Mouse (Mus musculus) C2C12 (cell line): ENCODE results near the gene Hsd17b11. TPM values are rescaled to one million over a fixed set of nuclear protein-coding genes. Genes with fewer than 3 reads are reported as not detected.
"Not testable (repeated sequence)": the region's sequence is repeated elsewhere in the genome, so short reads cannot be mapped to it uniquely, and the experiment has no call there.

Experiments used
- H3K27me3 ChIP-seq: one replicate; pipeline ENCODE4 v1.6.1; 2011; ENCODE audit not compliant: control insufficient read depth, insufficient read depth, insufficient read length
- H3K36me3 ChIP-seq: one replicate; pipeline ENCODE4 v1.6.1; 2011; ENCODE audit not compliant: control insufficient read depth, insufficient read depth
- H3K4me3 ChIP-seq: one replicate; pipeline ENCODE4 v1.5.1; 2011; ENCODE audit warnings: mild to moderate bottlenecking, control low read depth; ENCODE audit not compliant: poor library complexity, insufficient read depth, severe bottlenecking
- H3K79me2 ChIP-seq: one replicate; pipeline ENCODE4 v1.6.1; 2011; ENCODE audit not compliant: control insufficient read depth, insufficient read depth
- H3K79me3 ChIP-seq: one replicate; pipeline ENCODE4 v1.6.1; 2011; ENCODE audit warnings: low read depth, control low read depth
- H3ac ChIP-seq: one replicate; pipeline ENCODE3; 2011; ENCODE audit warnings: low read depth; ENCODE audit not compliant: control insufficient read depth, insufficient read length
- CEBPB ChIP-seq: IDR thresholded peaks from one replicate; pipeline ENCODE4 v1.6.1; 2011; ENCODE audit warnings: low read depth, mild to moderate bottlenecking, control low read depth, moderate library complexity
- CTCF ChIP-seq: IDR thresholded peaks from one replicate; pipeline ENCODE4 v1.5.1; 2011; ENCODE audit not compliant: control insufficient read depth, insufficient read depth, insufficient read length
- FOSL1 ChIP-seq: IDR thresholded peaks from one replicate; pipeline ENCODE4 v1.8.0; 2011; ENCODE audit warnings: mild to moderate bottlenecking, low read length; ENCODE audit not compliant: poor library complexity, insufficient read depth, severe bottlenecking
- MAX ChIP-seq: IDR thresholded peaks from one replicate; pipeline ENCODE4 v1.6.1; 2011; ENCODE audit warnings: mild to moderate bottlenecking, control low read depth
- MYOD1 ChIP-seq: IDR thresholded peaks from one replicate; pipeline ENCODE4 v1.6.1; 2011; ENCODE audit warnings: low read depth; ENCODE audit not compliant: control insufficient read depth, insufficient read length
- MYOG ChIP-seq: IDR thresholded peaks from one replicate; pipeline ENCODE4 v1.6.1; 2011; ENCODE audit not compliant: control insufficient read depth, insufficient read length; ENCODE audit errors: extremely low read depth
- USF1 ChIP-seq: IDR thresholded peaks from one replicate; pipeline ENCODE4 v1.6.1; 2011; ENCODE audit warnings: low read depth, mild to moderate bottlenecking, control low read depth, moderate library complexity
- polyA plus RNA-seq: library from polyadenylated mRNA; unstranded; fragments of >200 nt; fragmentation: generic; extraction: Trizol; gene quantifications from one replicate; pipeline ENCODE4 v1.2.1, GENCODE M21; 2012; ENCODE audit warnings: missing spikeins

Hsd17b11 gene
- polyA plus RNA-seq, 1 experiment: 7.4 TPM

DNA sequence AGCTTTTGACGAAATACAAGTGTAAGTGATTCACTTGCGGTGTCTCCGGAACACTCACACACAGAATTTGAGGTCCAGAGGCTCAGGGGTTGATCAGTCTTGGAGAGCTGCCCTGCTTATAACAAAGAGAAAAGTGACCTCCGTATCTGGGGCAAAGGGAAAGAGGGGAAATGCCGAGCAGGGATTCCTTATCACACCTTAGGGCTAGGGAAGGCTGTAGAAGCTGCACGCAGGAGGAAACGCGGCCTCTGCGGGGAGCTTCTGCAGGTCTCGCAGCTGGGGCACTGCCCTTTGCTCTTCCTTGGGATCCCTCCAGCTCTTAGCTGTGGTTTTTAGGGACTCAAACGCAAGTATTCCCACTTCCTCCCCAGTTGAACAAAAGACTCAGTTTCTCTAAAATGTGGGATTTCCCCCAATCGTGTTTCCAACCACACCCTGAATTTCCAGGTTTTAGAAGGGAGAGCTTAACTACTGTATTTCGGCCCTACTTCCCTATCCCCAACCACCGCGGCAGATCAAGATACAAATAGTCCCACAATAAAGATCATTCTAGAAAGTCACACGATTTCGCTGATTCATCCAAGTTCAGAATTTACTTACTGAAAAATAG is 3.6 kb upstream of the Hsd17b11 start:
- no peaks in the 10 kb centered on the region for H3K27me3 ChIP-seq
- no peaks in the 10 kb centered on the region for H3K79me3 ChIP-seq
- H3ac ChIP-seq: no peak overlapping the region
- H3K4me3 ChIP-seq: no peak overlapping the region
- no peak for TF ChIP-seq FOSL1
- TF ChIP-seq MAX: no peak
- no peak for TF ChIP-seq USF1
- no peak for TF ChIP-seq MYOG
- TF ChIP-seq MYOD1: no peak
- no peak for TF ChIP-seq CEBPB
- no peak for TF ChIP-seq CTCF
- no peaks in the 10 kb centered on the region for H3K79me2 ChIP-seq
- no peaks in the 10 kb centered on the region for H3K36me3 ChIP-seq

DNA sequence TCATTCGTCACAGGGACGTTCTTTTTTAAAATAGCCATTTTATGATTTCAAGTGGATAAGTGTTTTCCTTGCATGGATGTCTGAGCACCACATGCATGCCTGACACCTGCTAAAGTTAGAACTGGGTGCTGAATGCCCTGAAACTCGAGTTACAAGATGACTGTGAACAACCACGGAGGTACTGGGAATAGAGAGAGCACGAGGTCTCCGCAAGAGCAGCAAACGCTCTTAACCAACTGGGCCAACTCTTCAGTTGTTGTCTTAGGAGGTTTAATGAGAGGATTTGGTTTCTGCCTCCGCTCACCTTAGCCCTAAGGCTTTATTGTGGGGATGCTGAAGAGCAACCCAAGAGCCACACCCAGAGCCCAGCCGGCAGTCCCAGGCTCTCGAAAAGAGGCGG is 3.0 kb upstream of the Hsd17b11 start:
- Histone ChIP-seq H3K79me2 (no peaks in the 10 kb centered on the region), H3K4me3 (no peak overlapping the region), H3K36me3 (no peaks in the 10 kb centered on the region), H3K27me3 (no peaks in the 10 kb centered on the region), H3K79me3 (no peaks in the 10 kb centered on the region), H3ac (no peak overlapping the region)
- no peak for TF ChIP-seq MYOG
- TF ChIP-seq CTCF: no peak
- no peak for TF ChIP-seq MAX
- no peak for TF ChIP-seq MYOD1
- TF ChIP-seq CEBPB: no peak
- no peak for TF ChIP-seq FOSL1
- no peak for TF ChIP-seq USF1

DNA sequence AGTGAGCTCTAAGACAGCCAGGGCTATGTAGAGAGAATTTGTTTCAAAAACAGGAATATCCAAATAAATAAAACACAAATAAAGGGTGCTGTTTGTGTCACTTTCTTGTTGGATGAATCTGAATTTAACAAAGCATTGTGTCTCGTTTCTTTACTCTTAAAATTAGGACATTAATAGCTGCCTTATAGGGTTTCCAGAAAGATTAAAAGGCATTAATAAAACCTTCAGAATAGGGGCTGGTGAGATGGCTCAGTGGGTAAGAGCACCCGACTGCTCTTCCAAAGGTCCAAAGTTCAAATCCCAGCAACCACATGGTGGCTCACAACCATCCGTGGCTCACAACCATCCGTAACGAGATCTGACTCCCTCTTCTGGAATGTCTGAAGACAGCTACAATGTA is 2.5 kb upstream of the Hsd17b11 start:
- not testable (repeated sequence) for H3K27me3 ChIP-seq, H3K79me3 ChIP-seq, H3ac ChIP-seq, H3K36me3 ChIP-seq, H3K79me2 ChIP-seq, H3K4me3 ChIP-seq

DNA sequence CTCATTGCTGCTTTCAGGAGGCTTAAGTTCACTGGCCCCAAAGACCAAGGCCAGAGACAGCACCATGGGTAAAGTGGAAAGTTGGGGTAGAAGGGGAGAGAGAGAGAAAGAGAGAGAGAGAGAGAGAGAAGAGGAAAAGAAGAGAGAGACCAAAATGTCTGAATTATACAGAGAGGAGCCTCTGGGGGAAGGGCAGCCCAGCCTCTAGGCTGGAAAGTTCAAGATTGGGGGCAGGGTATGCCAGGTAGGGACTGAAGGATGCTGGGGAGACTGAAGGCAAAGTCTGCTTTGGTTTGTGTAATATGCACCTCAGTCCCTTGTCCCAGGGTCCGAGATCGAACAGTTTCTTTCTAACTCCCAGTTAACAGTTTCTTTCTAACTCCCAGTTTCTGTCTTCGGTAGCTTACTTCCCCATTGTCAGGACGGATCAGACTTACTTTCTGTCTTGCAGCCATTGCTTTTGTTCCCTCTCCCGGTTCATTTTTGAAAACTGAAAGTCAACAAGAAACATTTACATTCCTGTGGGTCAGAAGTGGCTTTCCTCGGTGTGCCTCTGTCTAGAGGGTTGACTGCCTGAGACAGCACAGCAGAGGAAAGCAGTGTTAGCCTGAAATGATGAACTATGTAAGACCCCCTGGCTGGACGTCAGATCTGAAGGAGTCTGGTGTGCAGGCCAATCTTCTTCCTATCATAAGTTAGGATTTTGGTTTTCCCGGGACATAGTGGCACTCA is 1.7 kb upstream of the Hsd17b11 start:
- TF ChIP-seq FOSL1 (no peak), CTCF (no peak), USF1 (no peak), CEBPB (no peak), MAX (no peak), MYOG (no peak), MYOD1 (no peak)
- H3K27me3 ChIP-seq: no peaks in the 10 kb centered on the region
- H3K4me3 ChIP-seq: no peak overlapping the region
- no peak overlapping the region for H3ac ChIP-seq
- H3K79me3 ChIP-seq: no peaks in the 10 kb centered on the region
- H3K79me2 ChIP-seq: no peaks in the 10 kb centered on the region
- H3K36me3 ChIP-seq: no peaks in the 10 kb centered on the region

DNA sequence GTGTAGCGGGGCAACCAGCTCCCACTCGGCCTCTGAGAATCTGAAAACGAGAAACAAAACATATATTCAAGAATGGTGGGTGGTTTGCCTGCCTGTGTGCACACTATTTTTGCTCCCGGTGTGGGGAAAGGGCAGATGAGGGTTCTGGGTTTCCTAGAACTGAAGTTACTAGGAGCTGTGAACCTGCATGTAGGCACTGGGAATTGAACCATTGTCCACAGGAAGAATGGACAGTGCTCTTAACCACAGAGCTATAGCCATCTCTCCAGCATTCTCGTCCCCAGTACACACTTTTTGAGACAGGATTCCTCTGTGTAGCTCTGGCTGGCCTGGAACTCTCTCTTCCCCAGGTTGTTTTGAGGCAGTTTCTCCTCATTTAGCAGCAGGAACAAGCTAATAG is 839 bp upstream of the Hsd17b11 start:
- H3K36me3 ChIP-seq: no peaks in the 10 kb centered on the region
- H3K79me2 ChIP-seq: no peaks in the 10 kb centered on the region
- TF ChIP-seq USF1: no peak
- no peak for TF ChIP-seq FOSL1
- TF ChIP-seq MYOD1: no peak
- TF ChIP-seq MAX: no peak
- no peak for TF ChIP-seq MYOG
- TF ChIP-seq CTCF: no peak
- no peak for TF ChIP-seq CEBPB
- no peaks in the 10 kb centered on the region for H3K27me3 ChIP-seq
- no peak overlapping the region for H3K4me3 ChIP-seq
- no peaks in the 10 kb centered on the region for H3K79me3 ChIP-seq
- H3ac ChIP-seq: no peak overlapping the region

DNA sequence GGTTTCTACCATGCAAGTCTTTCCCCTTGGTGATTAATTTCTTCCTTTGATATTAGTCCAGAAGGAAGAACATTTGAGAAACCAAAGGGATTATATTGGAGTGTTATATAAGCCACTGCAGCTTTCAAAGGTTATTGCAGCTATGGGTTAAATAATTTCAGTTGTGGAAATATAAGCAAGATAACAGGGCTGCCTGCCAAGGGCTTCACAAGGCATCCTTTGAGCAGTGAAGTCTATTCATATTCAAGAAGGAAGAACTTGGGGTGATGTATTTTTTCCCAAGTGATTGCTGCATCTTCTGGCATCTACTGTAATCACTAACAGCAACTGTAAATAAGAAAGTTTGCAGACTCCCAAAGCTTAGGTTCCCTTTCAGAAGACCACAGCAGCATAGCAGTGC is 10.3 kb downstream of the Hsd17b11 start:
- TF ChIP-seq CTCF (no peak), MYOG (no peak), CEBPB (no peak), USF1 (no peak), FOSL1 (no peak), MYOD1 (no peak), MAX (no peak)

DNA sequence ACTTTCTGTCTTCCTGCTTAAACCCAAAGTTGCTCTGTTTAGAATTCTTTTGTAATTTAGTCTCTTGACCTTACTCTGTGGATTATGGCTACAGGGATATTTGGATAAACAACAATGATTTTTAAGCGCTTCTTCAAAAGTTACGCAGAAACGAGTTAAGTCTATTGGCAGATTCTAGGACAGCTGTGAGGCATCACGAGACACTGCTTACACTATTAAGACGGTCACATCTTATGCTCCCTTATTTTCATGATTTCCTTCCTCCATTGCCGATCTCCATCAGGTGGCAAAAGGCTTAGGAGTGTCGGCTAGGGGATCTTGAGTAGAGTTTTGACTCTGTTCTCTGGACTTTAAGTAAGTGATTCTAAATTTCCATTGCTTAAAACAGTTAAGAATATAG is 11.5 kb downstream of the Hsd17b11 start:
- H3ac ChIP-seq: no peak overlapping the region
- TF ChIP-seq CTCF (no peak), MAX (no peak)
- no peaks in the 10 kb centered on the region for H3K36me3 ChIP-seq
- no peaks in the 10 kb centered on the region for H3K79me2 ChIP-seq
- no peaks in the 10 kb centered on the region for H3K79me3 ChIP-seq
- H3K27me3 ChIP-seq: no peaks in the 10 kb centered on the region
- H3K4me3 ChIP-seq: no peak overlapping the region

More for the DNA sequence above, 10.3 kb downstream of the Hsd17b11 start:
- H3ac ChIP-seq: no peak overlapping the region
- no peak overlapping the region for H3K4me3 ChIP-seq
- H3K36me3 ChIP-seq: no peaks in the 10 kb centered on the region
- no peaks in the 10 kb centered on the region for H3K79me2 ChIP-seq
- no peaks in the 10 kb centered on the region for H3K27me3 ChIP-seq
- no peaks in the 10 kb centered on the region for H3K79me3 ChIP-seq
